Mouse (Mus musculus) CH12.LX (cell line): Measurements from ENCODE around the gene Lrrc41.

Experiments used
- CTCF ChIP-seq, 2 experiments: IDR thresholded peaks in 1 of 2; conservative IDR thresholded peaks in 1 of 2; 2 replicates each; pipeline ENCODE4 v1.5.1; 2011 to 2012; ENCODE audit warnings: low read depth in 2 of 2, low read length in 2 of 2, improper control_type of control experiment in 1 of 2, inconsistent platforms in 1 of 2, mild to moderate bottlenecking in 1 of 2, moderate library complexity in 1 of 2
- MAFK ChIP-seq: IDR thresholded peaks from 2 replicates; pipeline ENCODE4 v1.6.1; 2011; ENCODE audit warnings: low read length, improper control_type of control experiment; ENCODE audit not compliant: insufficient replicate concordance
- RCOR1 ChIP-seq: conservative IDR thresholded peaks from 2 replicates; pipeline ENCODE4 v1.6.1; 2012; ENCODE audit warnings: low read depth, mild to moderate bottlenecking, inconsistent platforms, low read length, improper control_type of control experiment
- SIN3A ChIP-seq: IDR thresholded peaks from 2 replicates; pipeline ENCODE4 v1.6.1; 2012; ENCODE audit warnings: low read length, improper control_type of control experiment, inconsistent platforms
- ZC3H11A ChIP-seq: IDR thresholded peaks from 2 replicates; pipeline ENCODE4 v1.6.1; 2012; ENCODE audit warnings: low read depth, mild to moderate bottlenecking, inconsistent platforms, low read length, improper control_type of control experiment
- ZKSCAN1 ChIP-seq: IDR thresholded peaks from 2 replicates; pipeline ENCODE4 v1.6.1; 2012; ENCODE audit warnings: low read depth, inconsistent platforms, low read length, improper control_type of control experiment, borderline replicate concordance

- TF ChIP-seq CTCF (conservative IDR thresholded peaks at IDR 0.05 in 1 of 2, IDR thresholded peaks at IDR 0.05 in 1 of 2; ENCODE audit: low read depth in 2 of 2, low read length in 2 of 2): no peak
- TF ChIP-seq SIN3A: no peak
- no peak for TF ChIP-seq ZKSCAN1
- no peak for TF ChIP-seq ZC3H11A
- TF ChIP-seq MAFK: no peak
- TF ChIP-seq RCOR1: no peak
Observed at GRCm38 (mm10) chr4:116125803-116126386, 50.8 kb downstream of the Lrrc41 start.
